Mouse (Mus musculus) liver (tissue): ENCODE data around the gene Olfr430.
"Not testable (repeated sequence)": the region's sequence is repeated elsewhere in the genome, so short reads cannot be mapped to it uniquely, and the experiment has no call there.

Experiments used
- DNase-seq: peaks from one replicate; pipeline ENCODE4 v3.0.0-alpha.2; 2020; ENCODE audit warnings: mixed read lengths

The Olfr430 gene

DNA sequence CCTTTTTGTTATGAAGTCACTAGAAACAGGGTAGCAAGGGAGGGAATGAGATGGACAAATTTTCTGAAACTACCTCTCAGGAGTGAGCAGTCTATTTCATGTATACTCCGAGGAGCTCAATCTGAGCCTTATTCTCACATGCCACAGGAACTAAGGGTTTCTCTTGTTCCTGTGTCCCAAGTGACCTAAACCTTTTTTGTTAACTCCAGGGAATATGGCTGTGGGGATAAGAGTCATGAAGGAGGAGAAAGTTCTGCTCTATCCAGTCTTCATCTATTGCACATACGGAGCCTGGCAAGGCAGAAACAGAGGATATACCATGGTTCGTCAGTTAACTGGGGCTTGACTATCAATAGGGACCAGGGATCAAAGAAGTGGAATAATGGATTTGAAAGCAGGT lies at the start of gene Olfr430:
TSS of gene Olfr430 (plus strand) at position 301 of the 400 bp plus-strand sequence.
- DNase-seq = no peak

- no peak for DNase-seq
Observed at GRCm38 (mm10) chr1:174031698-174032097, 34.7 kb upstream of the Olfr430 start, which contains the start of gene Ifi205. TSS of gene Ifi205 (minus strand) at chr1:174031810.

DNA sequence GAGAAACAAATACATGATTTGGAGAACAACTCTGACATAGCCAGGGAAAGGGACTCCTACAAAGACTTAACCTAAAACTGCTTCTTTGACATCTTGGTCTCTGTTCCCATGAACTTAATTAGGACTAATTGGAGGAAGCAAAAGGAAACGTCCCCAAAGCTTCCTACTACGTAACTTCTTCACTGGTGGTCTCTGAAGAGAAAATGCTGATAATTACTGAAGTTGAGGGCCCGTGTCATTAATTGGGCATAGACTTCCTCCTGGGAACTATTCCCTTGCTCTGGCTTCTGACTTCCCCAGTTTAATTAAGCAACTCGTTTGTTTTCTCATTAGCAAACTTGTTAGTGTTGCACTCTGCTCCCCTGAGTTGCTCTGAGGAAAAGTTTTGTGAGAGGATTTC lies 30.6 kb upstream of the Olfr430 start:
- no peak for DNase-seq

GRCm38 (mm10) chr1:174038480-174038879 lies 27.9 kb upstream of the Olfr430 start:
- no peak for DNase-seq

DNA sequence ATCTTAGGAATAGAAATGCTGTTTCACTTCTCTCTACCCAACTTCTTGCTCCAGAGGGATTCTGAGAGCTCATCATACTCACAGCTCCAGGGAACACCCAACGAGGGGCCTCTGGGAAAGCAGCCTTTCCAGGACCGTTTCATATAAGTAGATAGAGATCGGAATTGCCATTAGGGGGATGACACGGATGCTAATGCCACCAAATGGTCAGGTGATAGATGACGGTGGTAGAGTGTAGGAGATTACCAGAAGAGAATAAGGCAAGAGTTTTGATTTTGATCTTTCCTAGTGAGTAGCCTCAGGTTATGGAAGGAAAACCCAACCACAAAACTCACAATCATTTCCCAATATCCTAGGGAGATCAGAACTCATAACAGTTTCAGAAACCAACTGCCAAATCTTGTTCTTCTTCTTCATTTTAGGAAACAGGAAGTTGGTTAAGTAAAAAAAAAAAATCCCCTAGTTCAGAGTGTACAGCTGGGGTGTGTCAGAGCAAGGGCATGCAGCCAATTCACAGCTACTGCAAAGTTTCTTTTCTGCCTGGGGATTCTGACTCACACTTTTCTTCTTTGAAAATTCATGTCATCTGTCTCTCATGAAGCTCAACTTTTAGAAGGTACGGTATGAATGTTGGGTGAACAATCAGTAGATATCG lies 25.8 kb upstream of the Olfr430 start, which contains the start of gene Olfr433:
TSS of gene Olfr433 (plus strand) at position 183 of the 655 bp plus-strand sequence.
- DNase-seq = no peak

DNA sequence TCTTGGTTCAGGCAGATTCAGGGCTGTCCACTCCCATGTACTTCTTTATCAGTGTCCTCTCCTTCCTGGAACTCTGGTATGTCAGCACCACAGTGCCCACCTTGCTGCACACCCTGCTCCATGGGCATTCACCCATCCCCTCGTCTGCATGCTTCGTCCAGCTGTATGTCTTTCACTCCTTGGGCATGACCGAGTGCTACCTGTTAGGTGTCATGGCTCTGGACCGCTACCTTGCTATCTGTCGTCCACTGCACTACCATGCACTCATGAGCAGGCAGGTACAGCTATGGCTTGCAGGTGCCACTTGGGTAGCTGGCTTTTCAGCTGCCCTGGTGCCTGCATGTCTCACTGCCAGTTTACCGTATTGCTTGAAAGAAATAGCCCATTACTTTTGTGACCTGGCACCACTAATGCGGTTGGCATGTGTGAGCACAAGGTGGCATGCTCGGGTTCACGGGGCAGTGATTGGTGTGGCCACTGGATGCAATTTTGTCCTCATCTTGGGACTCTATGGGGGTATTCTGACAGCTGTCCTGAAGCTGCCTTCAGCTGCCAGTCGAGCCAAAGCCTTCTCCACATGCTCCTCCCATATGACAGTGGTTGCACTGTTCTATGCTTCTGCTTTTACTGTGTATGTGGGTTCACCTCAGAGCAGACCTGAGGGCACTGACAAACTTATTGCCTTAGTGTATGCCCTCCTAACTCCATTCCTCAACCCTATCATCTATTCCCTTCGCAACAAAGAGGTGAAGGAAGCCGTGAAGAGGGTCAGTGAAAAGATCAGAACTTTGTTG lies 24.1 kb upstream of the Olfr430 start:
- DNase-seq = not testable (repeated sequence)

- DNase-seq = no peak
Observed at GRCm38 (mm10) chr1:174044431-174044830, 22.0 kb upstream of the Olfr430 start.

DNA sequence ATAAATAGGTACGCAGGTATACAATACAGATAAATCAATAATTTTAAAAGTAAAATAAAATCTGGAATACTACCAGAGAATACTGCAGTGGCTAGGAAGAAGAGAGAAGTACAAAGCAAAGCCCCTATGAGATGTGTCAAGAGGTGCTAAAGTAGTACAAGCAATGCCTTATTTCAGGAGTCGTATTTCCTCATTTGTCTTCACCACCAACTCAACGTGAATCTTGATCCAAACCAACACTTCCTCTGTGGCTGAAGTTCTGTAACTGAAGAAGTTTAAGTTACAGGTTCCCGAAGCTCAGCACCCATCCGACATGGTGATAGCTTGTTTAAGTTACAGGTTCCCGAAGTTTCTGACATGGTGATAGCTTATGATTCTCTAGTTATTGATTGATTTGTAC lies 18.2 kb upstream of the Olfr430 start:
- DNase-seq = not testable (repeated sequence)

DNA sequence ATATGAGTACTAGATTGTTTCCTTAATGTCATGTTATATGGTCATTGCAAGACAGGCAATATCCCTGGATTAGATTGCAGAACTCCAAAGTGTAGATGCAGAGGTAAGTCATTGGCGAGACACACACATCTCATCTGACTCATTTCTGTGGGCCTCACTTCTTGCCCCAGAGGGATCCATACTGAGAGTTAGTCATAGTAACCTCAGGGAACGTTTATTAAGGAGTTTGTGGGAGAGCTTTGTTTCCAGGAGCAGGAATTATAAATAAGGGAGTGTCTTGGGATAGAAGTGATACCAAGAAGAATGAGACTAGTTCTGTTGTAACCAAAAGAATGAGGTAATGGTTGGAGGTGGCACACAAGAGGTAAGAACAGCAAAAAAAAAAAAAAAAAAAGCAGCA lies 17.5 kb upstream of the Olfr430 start, which contains the start of gene Olfr432:
TSS of gene Olfr432 (plus strand) at position 313 of the 400 bp plus-strand sequence.
- DNase-seq = no peak

- not testable (repeated sequence) for DNase-seq
Observed at GRCm38 (mm10) chr1:174049357-174049756, 17.0 kb upstream of the Olfr430 start.

DNA sequence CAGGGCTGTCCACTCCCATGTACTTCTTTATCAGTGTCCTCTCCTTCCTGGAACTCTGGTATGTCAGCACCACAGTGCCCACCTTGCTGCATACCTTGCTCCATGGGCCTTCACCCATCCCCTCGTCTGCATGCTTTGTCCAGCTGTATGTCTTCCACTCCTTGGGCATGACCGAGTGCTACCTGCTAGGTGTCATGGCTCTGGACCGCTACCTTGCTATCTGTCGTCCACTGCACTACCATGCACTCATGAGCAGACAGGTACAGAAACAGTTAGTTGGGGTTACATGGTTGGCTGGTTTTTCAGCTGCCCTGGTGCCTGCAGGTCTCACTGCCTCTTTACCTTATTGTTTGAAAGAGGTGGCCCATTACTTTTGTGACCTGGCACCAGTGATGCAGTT lies 15.9 kb upstream of the Olfr430 start:
- no peak for DNase-seq

DNA sequence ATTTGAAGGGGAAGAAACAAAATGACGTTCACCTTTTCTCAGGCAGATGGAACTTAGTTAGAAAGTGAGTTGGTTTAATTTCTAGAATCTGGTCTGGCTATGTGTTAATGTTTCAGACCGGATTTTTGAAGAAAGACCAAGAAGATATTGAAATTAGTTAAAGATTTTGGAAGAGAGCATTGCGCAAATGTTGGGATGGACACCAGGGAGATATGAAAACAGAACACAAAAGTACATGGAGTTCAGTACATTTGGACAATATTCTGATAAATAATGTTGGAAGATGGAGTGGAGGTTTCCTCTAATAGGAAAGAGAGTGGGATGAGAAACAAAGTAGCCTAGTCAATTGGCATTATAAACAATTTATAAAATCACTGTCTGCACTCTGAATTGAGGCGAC lies 14.9 kb upstream of the Olfr430 start:
- no peak for DNase-seq

DNA sequence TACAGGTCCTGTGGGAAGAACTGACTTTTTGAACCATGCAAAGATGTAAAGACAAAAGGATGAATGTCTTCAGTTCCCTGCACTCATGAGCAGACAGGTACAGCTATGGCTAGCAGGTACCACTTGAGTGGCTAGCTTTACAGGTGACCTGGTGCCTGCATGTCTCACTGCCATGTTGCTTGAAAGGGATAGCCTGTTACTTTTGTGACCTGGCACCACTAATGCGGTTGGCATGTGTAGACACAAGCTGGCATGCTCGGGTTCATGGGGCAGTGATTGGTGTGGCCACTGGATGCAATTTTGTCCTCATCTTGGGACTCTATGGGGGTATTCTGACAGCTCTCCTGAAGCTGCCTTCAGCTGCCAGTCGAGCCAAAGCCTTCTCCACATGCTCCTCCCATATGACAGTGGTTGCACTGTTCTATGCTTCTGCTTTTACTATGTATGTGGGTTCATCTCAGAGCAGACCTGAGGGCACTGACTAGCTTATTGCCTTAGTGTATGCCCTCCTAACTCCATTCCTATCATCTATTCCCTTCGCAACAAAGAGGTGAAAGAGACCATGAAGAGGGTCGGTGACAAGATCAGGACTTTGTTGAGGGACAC lies 14.4 kb upstream of the Olfr430 start:
- DNase-seq = no peak

DNA sequence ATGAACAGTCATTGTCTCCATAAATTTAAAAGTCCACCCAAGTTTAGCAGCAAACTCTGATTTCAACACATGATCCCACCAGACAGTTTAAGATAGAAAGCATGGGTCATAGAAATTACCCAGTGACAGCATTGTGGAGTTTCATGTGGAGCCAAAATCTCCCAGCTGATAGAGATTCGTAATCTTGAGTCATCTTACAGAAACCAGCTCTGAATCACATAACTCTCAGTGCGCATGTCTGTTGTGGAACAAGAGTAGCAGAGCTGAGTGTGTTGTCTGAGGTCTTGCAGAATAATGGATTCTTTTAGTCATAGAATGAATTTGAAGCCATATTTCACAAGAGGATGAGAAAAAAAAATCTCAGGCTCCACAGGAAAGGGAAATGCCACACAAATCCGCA lies 13.4 kb upstream of the Olfr430 start:
- no peak for DNase-seq

DNA sequence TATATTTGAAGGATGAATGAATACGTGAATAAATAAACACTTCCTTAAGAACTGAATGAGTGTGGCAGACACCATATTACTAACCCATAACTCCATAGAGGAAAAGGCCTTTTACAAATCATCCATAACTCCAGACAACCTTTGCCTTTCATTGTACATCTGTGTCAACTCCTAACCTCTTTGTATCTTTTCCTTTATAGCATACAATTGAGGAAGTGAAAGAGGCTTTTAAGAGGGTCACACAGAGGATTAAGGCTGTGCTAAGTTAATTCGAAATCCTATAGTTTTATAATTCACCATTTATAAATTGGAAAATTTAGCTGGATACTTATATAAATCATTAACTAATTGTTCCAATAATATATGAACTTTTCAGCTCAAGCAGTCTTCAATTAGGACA lies 11.2 kb upstream of the Olfr430 start:
- no peak for DNase-seq

- no peak for DNase-seq
Observed at GRCm38 (mm10) chr1:174084031-174084430, 17.6 kb downstream of the Olfr430 start, which contains the start of gene Olfr429. TSS of gene Olfr429 (plus strand) at chr1:174084331.

DNA sequence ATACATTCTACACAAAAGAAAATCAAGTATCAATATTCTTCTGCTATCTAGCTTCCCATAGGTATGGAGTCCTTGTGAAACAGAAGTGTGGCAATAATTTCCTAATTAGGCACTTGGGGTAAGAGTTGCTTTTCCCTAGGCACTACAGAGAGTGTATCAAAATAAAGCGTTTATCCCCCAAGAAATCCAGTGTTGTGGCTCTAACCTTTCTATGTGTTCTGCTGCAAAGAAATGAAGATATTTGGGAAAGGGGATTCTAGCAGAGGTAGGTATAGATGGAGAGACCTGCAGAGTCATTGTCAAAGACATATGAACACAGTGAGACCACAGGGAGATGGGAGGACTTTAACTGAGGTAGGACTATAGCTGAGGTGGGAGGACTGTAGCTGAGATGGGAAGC lies 30.2 kb downstream of the Olfr430 start, which contains the start of gene Olfr427:
TSS of gene Olfr427 (plus strand) at position 301 of the 400 bp plus-strand sequence.
- DNase-seq = no peak

DNA sequence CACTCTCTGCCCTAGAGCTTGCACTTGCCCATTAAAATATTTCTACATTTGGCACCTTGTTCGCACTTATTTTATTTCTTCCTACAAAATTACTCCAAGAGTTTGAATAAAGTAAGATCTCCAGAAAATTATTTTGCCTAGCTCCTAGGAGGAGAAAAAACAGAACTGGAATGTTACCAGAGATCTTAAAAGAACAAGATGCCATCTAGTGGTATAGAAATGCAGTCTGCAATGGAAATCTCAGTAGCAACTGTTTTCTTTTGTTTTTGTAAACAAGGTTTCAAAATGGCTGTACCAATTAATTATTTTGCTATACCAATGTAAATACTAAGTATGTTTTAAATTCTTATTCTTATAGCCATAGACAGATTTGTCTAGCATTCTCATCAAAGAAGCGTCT lies 37.3 kb downstream of the Olfr430 start:
- no peak for DNase-seq

GRCm38 (mm10) chr1:174121062-174121461 lies 54.7 kb downstream of the Olfr430 start, which contains the start of gene Olfr231:
TSS of gene Olfr231 (minus strand) at chr1:174121162.
- no peak for DNase-seq
